Mouse (Mus musculus): ENCODE results near the gene Itpr2. TPM values are rescaled to one million over a fixed set of nuclear protein-coding genes. Genes with fewer than 3 reads are reported as not detected.

Itpr2 gene
- polyA plus RNA-seq, 1 experiment from 2014 or later = 9.0 TPM

DNA sequence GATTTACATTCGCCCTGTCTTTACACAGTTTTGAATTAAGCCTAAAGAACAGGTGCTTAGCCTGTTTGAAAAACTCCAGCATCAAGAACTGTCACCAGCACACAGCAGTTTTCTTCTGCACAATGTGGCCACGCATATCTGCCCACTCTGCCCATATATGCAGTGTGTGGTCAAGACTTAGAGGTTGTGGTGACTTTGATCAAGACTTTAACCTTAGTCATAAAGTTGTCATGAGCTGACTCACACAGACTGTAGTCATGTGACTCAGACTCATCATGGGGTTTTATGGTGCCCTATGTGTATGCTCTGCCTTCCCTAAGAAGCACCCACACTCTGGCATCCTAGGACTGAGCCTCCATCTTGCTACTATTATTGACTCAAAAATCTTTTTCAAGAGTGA is 316.5 kb downstream of the Itpr2 start:
- Histone ChIP-seq H3K9me3 (replicated peaks; ENCODE audit: control insufficient read depth, low read length, poor library complexity, severe bottlenecking) (no peaks in the 10 kb centered on the region), H3K9ac (ENCODE audit: low read depth, low read length) (no peak overlapping the region), H3K27ac (ENCODE audit: low read length) (no peak overlapping the region), H3K4me3 (ENCODE audit: low read depth, low read length) (no peak overlapping the region), H3K4me1 (ENCODE audit: control insufficient read depth, insufficient read depth, low read length) (no peaks in the 10 kb centered on the region), H3K4me2 (ENCODE audit: low read length) (no peak overlapping the region), H3K27me3 (ENCODE audit: control insufficient read depth, insufficient read depth, low read depth, low read length) (no peaks in the 10 kb centered on the region), H3K36me3 (ENCODE audit: control insufficient read depth, insufficient read depth, low read length) (no peaks in the 10 kb centered on the region)
- WGBS = 87% methylated on average over 2 of the region's 2 CpGs
- no peak for ATAC-seq

- no peaks in the 10 kb centered on the region for H3K27me3 ChIP-seq (ENCODE audit: control insufficient read depth, insufficient read depth, low read depth, low read length)
- no peaks in the 10 kb centered on the region for H3K36me3 ChIP-seq (ENCODE audit: control insufficient read depth, insufficient read depth, low read length)
- H3K4me3 ChIP-seq (ENCODE audit: low read depth, low read length) = no peak overlapping the region
- no peaks in the 10 kb centered on the region for H3K9me3 ChIP-seq (replicated peaks; ENCODE audit: control insufficient read depth, low read length, poor library complexity, severe bottlenecking)
- 93% methylated on average over 9 of the region's 9 CpGs for WGBS
- no peak overlapping the region for H3K9ac ChIP-seq (ENCODE audit: low read depth, low read length)
- no peak for ATAC-seq
- no peaks in the 10 kb centered on the region for H3K4me1 ChIP-seq (ENCODE audit: control insufficient read depth, insufficient read depth, low read length)
- no peak overlapping the region for H3K4me2 ChIP-seq (ENCODE audit: low read length)
- H3K27ac ChIP-seq (ENCODE audit: low read length) = no peak overlapping the region
Observed at GRCm38 (mm10) chr6:146184771-146185170, 317.3 kb downstream of the Itpr2 start.

DNA sequence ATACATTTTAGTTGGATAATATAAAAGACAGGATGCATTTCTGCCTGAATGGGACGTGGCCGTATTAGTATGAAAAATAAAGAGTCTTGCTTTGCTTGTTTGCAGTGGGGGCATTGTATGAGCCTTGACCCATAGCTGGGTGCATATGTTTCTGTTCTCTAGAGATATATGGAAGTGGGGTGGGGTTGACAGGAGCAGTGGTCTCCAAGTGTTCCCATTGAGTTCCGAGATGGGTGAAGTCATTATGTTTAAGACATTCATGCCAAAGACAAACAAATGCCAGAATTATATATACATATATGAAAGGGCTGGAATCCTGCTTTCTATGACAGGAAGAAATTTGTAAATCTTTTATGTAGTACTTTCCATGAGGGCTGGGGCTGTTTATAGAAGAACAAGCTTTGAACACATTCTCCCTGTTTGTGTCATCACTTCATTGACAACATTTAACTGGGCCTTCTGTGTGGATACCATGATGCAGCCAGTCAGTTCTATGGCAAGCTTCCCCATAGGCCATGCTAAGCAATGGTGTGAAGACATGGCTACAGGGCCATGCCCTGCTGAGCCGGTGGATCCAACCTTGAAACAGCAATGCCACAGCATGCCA is 327.3 kb downstream of the Itpr2 start:
- H3K4me2 ChIP-seq (ENCODE audit: low read length) = no peak overlapping the region
- no peak for ATAC-seq
- no peaks in the 10 kb centered on the region for H3K27me3 ChIP-seq (ENCODE audit: control insufficient read depth, insufficient read depth, low read depth, low read length)
- no peak overlapping the region for H3K9ac ChIP-seq (ENCODE audit: low read depth, low read length)
- 91% methylated on average over 4 of the region's 4 CpGs for WGBS
- no peaks in the 10 kb centered on the region for H3K4me1 ChIP-seq (ENCODE audit: control insufficient read depth, insufficient read depth, low read length)
- no peak overlapping the region for H3K27ac ChIP-seq (ENCODE audit: low read length)
- H3K4me3 ChIP-seq (ENCODE audit: low read depth, low read length) = no peak overlapping the region
- H3K9me3 ChIP-seq (replicated peaks; ENCODE audit: control insufficient read depth, low read length, poor library complexity, severe bottlenecking) = no peaks in the 10 kb centered on the region
- no peaks in the 10 kb centered on the region for H3K36me3 ChIP-seq (ENCODE audit: control insufficient read depth, insufficient read depth, low read length)

DNA sequence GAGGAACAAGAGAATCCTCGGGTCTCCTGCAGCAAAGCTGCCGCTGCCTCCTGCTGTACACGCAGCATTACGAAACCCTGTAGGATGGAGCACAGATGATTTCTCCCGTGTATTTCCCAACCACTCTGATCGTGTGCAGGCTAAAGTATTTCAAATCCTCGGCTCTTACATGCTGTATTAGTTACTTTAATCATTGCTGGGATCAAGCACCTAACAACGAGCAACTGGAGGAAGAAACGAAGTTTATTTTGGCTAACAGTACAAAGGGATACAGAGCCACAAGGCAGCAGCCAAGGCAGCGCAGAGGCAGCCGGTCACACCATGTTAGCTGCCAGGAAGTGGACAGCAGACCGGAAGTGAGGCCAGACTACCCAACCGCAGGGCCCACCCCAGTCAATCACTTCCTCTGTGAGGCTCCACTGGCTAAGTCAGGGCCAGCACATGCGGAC is 331.4 kb downstream of the Itpr2 start:
- H3K4me3 ChIP-seq (ENCODE audit: low read depth, low read length) = no peak overlapping the region
- no peak overlapping the region for H3K27ac ChIP-seq (ENCODE audit: low read length)
- H3K4me2 ChIP-seq (ENCODE audit: low read length) = no peak overlapping the region
- no peak for ATAC-seq
- WGBS = 87% methylated on average over 14 of the region's 14 CpGs
- H3K4me1 ChIP-seq (ENCODE audit: control insufficient read depth, insufficient read depth, low read length) = no peaks in the 10 kb centered on the region
- no peaks in the 10 kb centered on the region for H3K36me3 ChIP-seq (ENCODE audit: control insufficient read depth, insufficient read depth, low read length)
- no peak overlapping the region for H3K9ac ChIP-seq (ENCODE audit: low read depth, low read length)
- no peaks in the 10 kb centered on the region for H3K9me3 ChIP-seq (replicated peaks; ENCODE audit: control insufficient read depth, low read length, poor library complexity, severe bottlenecking)
- H3K27me3 ChIP-seq (ENCODE audit: control insufficient read depth, insufficient read depth, low read depth, low read length) = no peaks in the 10 kb centered on the region

DNA sequence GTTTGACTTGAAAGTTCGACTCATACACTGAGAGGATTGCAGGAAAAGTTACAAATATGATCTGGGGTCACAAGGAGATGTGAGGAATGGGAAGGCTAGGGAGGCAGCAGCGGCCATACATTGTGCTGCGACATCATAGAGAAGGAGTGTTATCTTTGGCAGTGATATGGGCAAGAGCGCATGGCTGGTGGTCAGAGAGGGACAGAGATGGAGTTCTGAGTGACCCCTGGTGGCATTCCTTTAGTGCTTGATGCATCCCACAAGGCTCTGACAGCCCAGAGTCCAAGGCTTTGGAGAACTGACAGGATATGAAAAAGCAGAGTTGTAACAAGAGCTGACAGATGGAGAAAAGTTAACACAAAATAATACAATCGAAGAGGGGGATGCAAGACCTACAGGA is 334.8 kb downstream of the Itpr2 start:
- Histone ChIP-seq H3K27ac (ENCODE audit: low read length) (no peak overlapping the region), H3K36me3 (ENCODE audit: control insufficient read depth, insufficient read depth, low read length) (no peaks in the 10 kb centered on the region), H3K9me3 (replicated peaks; ENCODE audit: control insufficient read depth, low read length, poor library complexity, severe bottlenecking) (no peaks in the 10 kb centered on the region), H3K27me3 (ENCODE audit: control insufficient read depth, insufficient read depth, low read depth, low read length) (no peaks in the 10 kb centered on the region), H3K4me3 (ENCODE audit: low read depth, low read length) (no peak overlapping the region), H3K4me1 (ENCODE audit: control insufficient read depth, insufficient read depth, low read length) (no peaks in the 10 kb centered on the region), H3K9ac (ENCODE audit: low read depth, low read length) (no peak overlapping the region), H3K4me2 (ENCODE audit: low read length) (no peak overlapping the region)
- no peak for ATAC-seq
- 86% methylated on average over 5 of the region's 5 CpGs for WGBS

DNA sequence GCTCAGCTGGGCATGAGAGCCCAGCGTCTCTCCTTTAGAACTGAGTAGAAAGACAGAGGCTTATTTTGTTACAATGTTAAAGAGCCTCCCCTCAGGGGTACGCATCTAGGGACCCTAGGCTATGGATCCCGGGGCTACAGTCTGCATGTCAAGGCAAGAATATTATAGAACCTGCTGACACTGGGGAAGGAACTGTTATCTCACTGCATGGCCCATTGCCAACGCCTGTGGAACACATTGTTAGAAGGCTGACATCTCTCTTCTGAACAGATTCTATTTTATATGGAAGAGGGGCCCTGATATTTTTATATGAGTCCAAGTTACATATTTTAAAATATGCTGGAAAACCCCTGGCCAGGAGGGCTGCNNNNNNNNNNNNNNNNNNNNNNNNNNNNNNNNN is 342.4 kb downstream of the Itpr2 start:
- no peak overlapping the region for H3K9ac ChIP-seq (ENCODE audit: low read depth, low read length)
- no peaks in the 10 kb centered on the region for H3K27me3 ChIP-seq (ENCODE audit: control insufficient read depth, insufficient read depth, low read depth, low read length)
- H3K4me2 ChIP-seq (ENCODE audit: low read length) = no peak overlapping the region
- H3K9me3 ChIP-seq (replicated peaks; ENCODE audit: control insufficient read depth, low read length, poor library complexity, severe bottlenecking) = no peaks in the 10 kb centered on the region
- no peak for ATAC-seq
- no peaks in the 10 kb centered on the region for H3K4me1 ChIP-seq (ENCODE audit: control insufficient read depth, insufficient read depth, low read length)
- H3K36me3 ChIP-seq (ENCODE audit: control insufficient read depth, insufficient read depth, low read length) = no peaks in the 10 kb centered on the region
- H3K4me3 ChIP-seq (ENCODE audit: low read depth, low read length) = no peak overlapping the region
- H3K27ac ChIP-seq (ENCODE audit: low read length) = no peak overlapping the region
- WGBS = 42% methylated on average over 4 of the region's 4 CpGs

- no peaks in the 10 kb centered on the region for H3K4me1 ChIP-seq (ENCODE audit: control insufficient read depth, insufficient read depth, low read length)
- H3K27me3 ChIP-seq (ENCODE audit: control insufficient read depth, insufficient read depth, low read depth, low read length) = no peaks in the 10 kb centered on the region
- H3K9me3 ChIP-seq (replicated peaks; ENCODE audit: control insufficient read depth, low read length, poor library complexity, severe bottlenecking) = no peaks in the 10 kb centered on the region
- H3K36me3 ChIP-seq (ENCODE audit: control insufficient read depth, insufficient read depth, low read length) = no peaks in the 10 kb centered on the region
- no peak overlapping the region for H3K4me3 ChIP-seq (ENCODE audit: low read depth, low read length)
- ATAC-seq = no peak
- no peak overlapping the region for H3K9ac ChIP-seq (ENCODE audit: low read depth, low read length)
- H3K4me2 ChIP-seq (ENCODE audit: low read length) = no peak overlapping the region
- no peak overlapping the region for H3K27ac ChIP-seq (ENCODE audit: low read length)
- WGBS = 95% methylated on average over 12 of the region's 12 CpGs
Observed at GRCm38 (mm10) chr6:146158717-146159116, 343.3 kb downstream of the Itpr2 start.

DNA sequence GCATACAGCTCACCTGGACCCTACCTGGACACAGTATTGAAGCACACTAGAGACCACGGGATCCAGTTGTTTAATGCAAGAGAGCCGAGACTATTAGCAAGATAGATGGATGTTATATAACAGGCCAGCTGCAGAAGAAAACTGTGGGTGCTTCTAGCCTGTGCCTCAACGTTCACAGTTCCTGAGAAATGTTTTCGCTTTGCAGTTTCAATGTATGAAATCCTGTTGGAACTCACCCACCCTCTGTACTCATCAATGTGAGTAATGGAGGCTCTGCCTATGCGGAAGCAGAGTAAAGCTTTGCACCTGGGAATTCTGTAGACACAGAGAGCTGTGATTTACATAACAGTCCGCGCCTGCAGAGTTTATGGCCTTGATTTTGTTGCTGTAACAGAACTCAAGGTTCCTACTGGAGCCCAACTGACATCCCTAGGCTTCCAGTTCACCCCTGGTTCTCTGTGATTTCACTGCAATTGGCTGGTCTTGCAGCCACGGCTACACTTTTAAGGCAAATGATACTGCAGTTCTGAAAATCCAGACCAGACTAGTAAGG is 344.0 kb downstream of the Itpr2 start:
- no peak for ATAC-seq
- H3K36me3 ChIP-seq (ENCODE audit: control insufficient read depth, insufficient read depth, low read length) = no peaks in the 10 kb centered on the region

DNA sequence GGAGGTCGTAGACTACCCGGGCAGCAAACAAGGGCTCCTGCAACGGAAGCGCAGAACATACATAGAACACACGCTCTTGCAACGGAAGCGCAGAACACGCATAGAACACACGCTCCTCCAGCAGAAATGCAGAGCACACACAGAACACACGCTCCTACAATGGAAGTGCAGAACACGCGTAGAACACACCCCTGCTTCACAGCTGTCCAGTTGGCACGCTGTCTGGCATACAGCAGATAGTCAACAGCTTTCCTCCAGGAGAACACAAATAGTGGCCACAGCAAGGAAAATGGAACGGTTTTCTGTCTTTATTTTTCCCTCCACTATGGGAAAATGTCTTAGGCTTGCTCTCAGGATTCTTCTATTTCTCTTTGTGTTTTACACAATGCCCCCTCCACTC is 344.9 kb downstream of the Itpr2 start:
- no peak overlapping the region for H3K4me3 ChIP-seq (ENCODE audit: low read depth, low read length)
- H3K36me3 ChIP-seq (ENCODE audit: control insufficient read depth, insufficient read depth, low read length) = no peaks in the 10 kb centered on the region
- no peak overlapping the region for H3K4me2 ChIP-seq (ENCODE audit: low read length)
- WGBS = 96% methylated on average over 14 of the region's 14 CpGs
- no peaks in the 10 kb centered on the region for H3K27me3 ChIP-seq (ENCODE audit: control insufficient read depth, insufficient read depth, low read depth, low read length)
- H3K27ac ChIP-seq (ENCODE audit: low read length) = no peak overlapping the region
- H3K9me3 ChIP-seq (replicated peaks; ENCODE audit: control insufficient read depth, low read length, poor library complexity, severe bottlenecking) = no peaks in the 10 kb centered on the region
- H3K4me1 ChIP-seq (ENCODE audit: control insufficient read depth, insufficient read depth, low read length) = no peaks in the 10 kb centered on the region
- H3K9ac ChIP-seq (ENCODE audit: low read depth, low read length) = no peak overlapping the region
- ATAC-seq = no peak

More for the DNA sequence above, 344.0 kb downstream of the Itpr2 start:
- H3K4me1 ChIP-seq (ENCODE audit: control insufficient read depth, insufficient read depth, low read length) = no peaks in the 10 kb centered on the region
- no peak overlapping the region for H3K4me3 ChIP-seq (ENCODE audit: low read depth, low read length)
- no peak overlapping the region for H3K9ac ChIP-seq (ENCODE audit: low read depth, low read length)
- no peak overlapping the region for H3K27ac ChIP-seq (ENCODE audit: low read length)
- no peaks in the 10 kb centered on the region for H3K27me3 ChIP-seq (ENCODE audit: control insufficient read depth, insufficient read depth, low read depth, low read length)
- WGBS = 81% methylated on average over 8 of the region's 8 CpGs
- no peaks in the 10 kb centered on the region for H3K9me3 ChIP-seq (replicated peaks; ENCODE audit: control insufficient read depth, low read length, poor library complexity, severe bottlenecking)
- H3K4me2 ChIP-seq (ENCODE audit: low read length) = no peak overlapping the region
